Mouse (Mus musculus): ENCODE results near the gene Otud7b. TPM values are rescaled to one million over a fixed set of nuclear protein-coding genes. Genes with fewer than 3 reads are reported as not detected.

The Otud7b gene
- polyA plus RNA-seq, 1 experiment: 11.5 TPM

GRCm38 (mm10) chr3:96102100-96102872 lies 2.0 kb upstream of the Otud7b start:
- TF ChIP-seq GATA1 (IDR thresholded peaks at IDR 0.05; ENCODE audit: low read length): no peak

- TF ChIP-seq GATA1 (IDR thresholded peaks at IDR 0.05; ENCODE audit: low read length): no peak
Measured at GRCm38 (mm10) chr3:96103901-96104260, 446 bp upstream of the Otud7b start.

- no peak for TF ChIP-seq GATA1 (IDR thresholded peaks at IDR 0.05; ENCODE audit: low read length)
Measured at GRCm38 (mm10) chr3:96105232-96105747, 963 bp downstream of the Otud7b start.

GRCm38 (mm10) chr3:96106151-96106550 lies 1.8 kb downstream of the Otud7b start:
- TF ChIP-seq GATA1 (IDR thresholded peaks at IDR 0.05; ENCODE audit: low read length): no peak

- no peak for TF ChIP-seq GATA1 (IDR thresholded peaks at IDR 0.05; ENCODE audit: low read length)
Measured at GRCm38 (mm10) chr3:96108315-96108714, 4.0 kb downstream of the Otud7b start.

GRCm38 (mm10) chr3:96113251-96113650 lies 8.9 kb downstream of the Otud7b start:
- no peak for TF ChIP-seq GATA1 (IDR thresholded peaks at IDR 0.05; ENCODE audit: low read length)

GRCm38 (mm10) chr3:96118142-96118541 lies 13.8 kb downstream of the Otud7b start:
- TF ChIP-seq GATA1 (IDR thresholded peaks at IDR 0.05; ENCODE audit: low read length): no peak

- no peak for TF ChIP-seq GATA1 (IDR thresholded peaks at IDR 0.05; ENCODE audit: low read length)
Measured at GRCm38 (mm10) chr3:96118702-96119101, 14.4 kb downstream of the Otud7b start.

- TF ChIP-seq GATA1 (IDR thresholded peaks at IDR 0.05; ENCODE audit: low read length): no peak
Measured at GRCm38 (mm10) chr3:96124235-96124634, 19.9 kb downstream of the Otud7b start.

GRCm38 (mm10) chr3:96128128-96128527 lies 23.8 kb downstream of the Otud7b start:
- TF ChIP-seq GATA1 (IDR thresholded peaks at IDR 0.05; ENCODE audit: low read length): no peak

GRCm38 (mm10) chr3:96132478-96132877 lies 28.2 kb downstream of the Otud7b start:
- no peak for TF ChIP-seq GATA1 (IDR thresholded peaks at IDR 0.05; ENCODE audit: low read length)

GRCm38 (mm10) chr3:96133327-96133905 lies 29.1 kb downstream of the Otud7b start:
- no peak for TF ChIP-seq GATA1 (IDR thresholded peaks at IDR 0.05; ENCODE audit: low read length)

GRCm38 (mm10) chr3:96135011-96135410 lies 30.7 kb downstream of the Otud7b start:
- TF ChIP-seq GATA1 (IDR thresholded peaks at IDR 0.05; ENCODE audit: low read length): no peak

GRCm38 (mm10) chr3:96147950-96148349 lies 43.6 kb downstream of the Otud7b start:
- TF ChIP-seq GATA1 (IDR thresholded peaks at IDR 0.05; ENCODE audit: low read length): no peak

- TF ChIP-seq GATA1 (IDR thresholded peaks at IDR 0.05; ENCODE audit: low read length): no peak
Measured at GRCm38 (mm10) chr3:96151836-96152235, 47.5 kb downstream of the Otud7b start.

GRCm38 (mm10) chr3:96152611-96153010 lies 48.3 kb downstream of the Otud7b start:
- TF ChIP-seq GATA1 (IDR thresholded peaks at IDR 0.05; ENCODE audit: low read length): no peak

- no peak for TF ChIP-seq GATA1 (IDR thresholded peaks at IDR 0.05; ENCODE audit: low read length)
Measured at GRCm38 (mm10) chr3:96155501-96155900, 51.2 kb downstream of the Otud7b start.
